Mouse (Mus musculus) bone marrow macrophage, adult 2 months (primary cell): ENCODE results near the gene Rsl1d1.
"Not testable (repeated sequence)": the region's sequence is repeated elsewhere in the genome, so short reads cannot be mapped to it uniquely, and the experiment has no call there.

ENCODE experiments used
- CTCF ChIP-seq: IDR thresholded peaks from 2 replicates; pipeline ENCODE4 v1.5.1; 2012; ENCODE audit warnings: low read depth, mild to moderate bottlenecking, low read length, moderate library complexity
- POLR2A ChIP-seq: IDR thresholded peaks from 2 replicates; pipeline ENCODE4 v1.6.1; 2012; ENCODE audit warnings: mild to moderate bottlenecking, low read depth, low read length, borderline replicate concordance

DNA sequence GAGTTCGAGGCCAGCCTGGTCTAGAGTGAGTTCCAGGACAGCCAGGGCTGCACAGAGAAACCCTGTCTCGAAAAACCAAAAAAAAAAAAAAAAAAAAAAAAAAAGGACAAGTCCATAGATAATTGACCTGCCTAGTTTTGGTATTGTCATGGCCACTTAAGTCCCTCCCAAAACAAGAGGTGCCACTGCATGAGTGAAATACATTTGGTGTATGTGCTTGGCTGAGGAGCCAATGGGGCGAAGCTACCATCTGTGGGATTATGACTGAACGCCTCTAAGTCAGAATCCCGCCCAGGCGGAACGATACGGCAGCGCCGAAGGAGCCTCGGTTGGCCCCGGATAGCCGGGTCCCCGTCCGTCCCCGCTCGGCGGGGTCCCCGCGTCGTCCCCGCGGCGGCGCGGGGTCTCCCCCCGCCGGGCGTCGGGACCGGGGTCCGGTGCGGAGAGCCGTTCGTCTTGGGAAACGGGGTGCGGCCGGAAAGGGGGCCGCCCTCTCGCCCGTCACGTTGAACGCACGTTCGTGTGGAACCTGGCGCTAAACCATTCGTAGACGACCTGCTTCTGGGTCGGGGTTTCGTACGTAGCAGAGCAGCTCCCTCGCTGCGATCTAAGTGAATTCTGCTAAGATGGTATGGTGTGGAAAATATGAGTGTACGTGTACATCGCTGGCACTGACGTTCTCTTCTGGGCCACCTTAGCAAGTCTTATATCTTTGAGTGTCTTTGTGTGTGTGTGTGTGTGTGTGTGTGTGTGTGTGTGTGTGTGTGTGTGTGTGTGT lies 59.2 kb downstream of the Rsl1d1 start:
- not testable (repeated sequence) for TF ChIP-seq POLR2A, CTCF
